Mouse (Mus musculus): ENCODE measurements around the gene Mgp. TPM values are rescaled to one million over a fixed set of nuclear protein-coding genes. Genes with fewer than 3 reads are reported as not detected.

Gene Mgp
- polyA plus RNA-seq, 1 experiment from 2014 or later: 5.0 TPM

DNA sequence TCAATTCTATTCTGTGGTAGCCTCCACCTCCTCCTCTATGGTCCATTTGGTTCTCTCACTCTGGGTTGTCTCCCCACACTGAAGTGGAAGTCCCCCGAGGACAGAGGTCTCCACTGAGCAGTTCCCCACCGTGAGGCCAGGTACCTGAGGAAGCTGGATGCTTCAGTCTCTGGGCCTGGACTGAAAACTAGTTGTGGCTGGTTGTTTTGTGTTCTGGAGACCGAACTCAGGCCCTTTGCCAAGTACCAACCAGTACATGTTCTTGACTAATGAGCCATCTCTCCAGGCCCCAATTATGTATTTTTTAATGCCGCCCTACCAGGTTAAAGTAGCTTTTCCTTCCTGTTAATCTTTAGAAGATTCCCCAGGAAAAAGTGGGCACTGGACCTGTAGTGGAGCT, 23.3 kb downstream of the Mgp start:
- no peak for DNase-seq (ENCODE audit: low spot score)
- H3K9me3 ChIP-seq (replicated peaks; ENCODE audit: control insufficient read depth, low read length): no peaks in the 10 kb centered on the region
- H3K4me1 ChIP-seq (ENCODE audit: control insufficient read depth, insufficient read depth, low read length): no peaks in the 10 kb centered on the region
- H3K4me2 ChIP-seq (ENCODE audit: low read length): no peak overlapping the region
- no peak overlapping the region for H3K4me3 ChIP-seq (ENCODE audit: low read depth, low read length)
- no peak overlapping the region for H3K9ac ChIP-seq (ENCODE audit: low read length)
- no peaks in the 10 kb centered on the region for H3K27me3 ChIP-seq (replicated peaks; ENCODE audit: control insufficient read depth, insufficient read depth, low read length)
- H3K27ac ChIP-seq (ENCODE audit: low read depth, low read length): no peak overlapping the region
- ATAC-seq: no peak
- WGBS: 69% methylated on average over 4 of the region's 4 CpGs
- H3K36me3 ChIP-seq (ENCODE audit: control insufficient read depth, insufficient read depth, low read length): no peaks in the 10 kb centered on the region

DNA sequence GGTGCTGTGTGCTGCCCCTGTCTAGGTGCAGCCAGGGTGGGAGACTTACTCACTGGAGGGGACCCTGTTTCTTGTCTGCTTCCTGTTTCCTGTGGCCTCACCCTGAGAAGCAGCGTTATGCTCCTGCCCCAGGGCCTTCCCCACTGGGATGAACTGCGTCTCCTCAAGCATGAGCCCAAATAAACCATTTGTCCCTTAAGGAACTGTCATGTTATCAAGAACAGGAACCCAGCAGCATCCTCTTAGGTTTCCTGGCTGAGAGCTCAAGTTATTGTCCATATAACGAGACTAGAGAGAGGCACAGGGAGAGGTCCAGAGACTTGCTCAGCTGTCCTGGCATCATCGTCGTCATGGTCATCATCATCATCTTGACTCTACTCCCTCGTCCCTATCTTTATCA, 25.4 kb downstream of the Mgp start:
- H3K4me1 ChIP-seq (ENCODE audit: control insufficient read depth, insufficient read depth, low read length): no peaks in the 10 kb centered on the region
- no peaks in the 10 kb centered on the region for H3K36me3 ChIP-seq (ENCODE audit: control insufficient read depth, insufficient read depth, low read length)
- WGBS: 86% methylated on average over 6 of the region's 6 CpGs
- ATAC-seq (no peak), DNase-seq (ENCODE audit: low spot score) (no peak)
- H3K27me3 ChIP-seq (replicated peaks; ENCODE audit: control insufficient read depth, insufficient read depth, low read length): no peaks in the 10 kb centered on the region
- no peak overlapping the region for H3K4me3 ChIP-seq (ENCODE audit: low read depth, low read length)
- no peak overlapping the region for H3K4me2 ChIP-seq (ENCODE audit: low read length)
- no peak overlapping the region for H3K9ac ChIP-seq (ENCODE audit: low read length)
- no peaks in the 10 kb centered on the region for H3K9me3 ChIP-seq (replicated peaks; ENCODE audit: control insufficient read depth, low read length)
- no peak overlapping the region for H3K27ac ChIP-seq (ENCODE audit: low read depth, low read length)

DNA sequence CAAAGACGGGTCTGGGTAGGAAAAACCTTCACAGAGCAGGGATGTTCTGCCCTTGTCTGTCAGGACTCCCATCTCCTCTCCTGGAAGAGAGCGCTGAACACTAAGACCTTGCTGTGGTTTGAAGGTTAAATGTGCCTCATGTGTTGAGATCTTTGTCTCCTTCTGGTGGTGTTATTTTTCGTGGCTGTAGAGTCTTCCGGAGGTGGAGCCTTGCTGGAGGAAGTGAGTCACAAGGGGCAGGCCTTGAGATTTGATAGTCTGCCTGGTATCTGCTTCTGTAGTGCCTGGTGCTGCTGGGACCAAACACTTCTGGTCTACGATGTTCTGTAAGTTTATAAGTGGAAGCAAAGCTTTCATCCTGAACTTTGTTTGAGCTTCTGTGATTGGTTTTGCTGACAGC, 26.7 kb downstream of the Mgp start:
- Histone ChIP-seq H3K4me1 (ENCODE audit: control insufficient read depth, insufficient read depth, low read length) (no peaks in the 10 kb centered on the region), H3K9me3 (replicated peaks; ENCODE audit: control insufficient read depth, low read length) (no peaks in the 10 kb centered on the region), H3K4me3 (ENCODE audit: low read depth, low read length) (no peak overlapping the region), H3K9ac (ENCODE audit: low read length) (no peak overlapping the region), H3K4me2 (ENCODE audit: low read length) (no peak overlapping the region), H3K27me3 (replicated peaks; ENCODE audit: control insufficient read depth, insufficient read depth, low read length) (no peaks in the 10 kb centered on the region), H3K36me3 (ENCODE audit: control insufficient read depth, insufficient read depth, low read length) (no peaks in the 10 kb centered on the region), H3K27ac (ENCODE audit: low read depth, low read length) (no peak overlapping the region)
- ATAC-seq (no peak), DNase-seq (ENCODE audit: low spot score) (no peak)
- 89% methylated on average over 5 of the region's 5 CpGs for WGBS

DNA sequence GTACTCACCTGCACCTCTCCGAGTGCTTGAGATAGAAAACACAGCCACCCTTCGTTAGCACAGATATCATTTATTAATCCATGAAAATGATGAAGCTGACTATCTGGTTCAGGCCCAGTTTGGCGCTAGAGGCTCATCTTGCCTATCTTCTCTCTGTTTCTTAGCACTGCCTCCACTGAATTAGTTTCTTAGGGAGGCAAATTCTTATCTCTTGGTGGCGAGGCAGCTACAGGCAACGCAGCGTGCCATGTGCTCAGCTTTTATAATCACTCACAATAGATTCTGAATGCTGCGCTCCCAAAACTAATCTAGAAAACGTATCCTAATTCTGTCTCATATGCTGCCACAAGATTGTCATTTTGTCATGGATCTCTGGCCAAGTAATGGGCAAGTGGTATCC, 27.2 kb downstream of the Mgp start:
- DNase-seq (ENCODE audit: low spot score) (no peak), ATAC-seq (no peak)
- no peak overlapping the region for H3K4me2 ChIP-seq (ENCODE audit: low read length)
- no peak overlapping the region for H3K4me3 ChIP-seq (ENCODE audit: low read depth, low read length)
- H3K9ac ChIP-seq (ENCODE audit: low read length): no peak overlapping the region
- 87% methylated on average over 8 of the region's 8 CpGs for WGBS
- no peaks in the 10 kb centered on the region for H3K36me3 ChIP-seq (ENCODE audit: control insufficient read depth, insufficient read depth, low read length)
- no peak overlapping the region for H3K27ac ChIP-seq (ENCODE audit: low read depth, low read length)
- H3K4me1 ChIP-seq (ENCODE audit: control insufficient read depth, insufficient read depth, low read length): no peaks in the 10 kb centered on the region
- H3K27me3 ChIP-seq (replicated peaks; ENCODE audit: control insufficient read depth, insufficient read depth, low read length): no peaks in the 10 kb centered on the region
- H3K9me3 ChIP-seq (replicated peaks; ENCODE audit: control insufficient read depth, low read length): no peaks in the 10 kb centered on the region

DNA sequence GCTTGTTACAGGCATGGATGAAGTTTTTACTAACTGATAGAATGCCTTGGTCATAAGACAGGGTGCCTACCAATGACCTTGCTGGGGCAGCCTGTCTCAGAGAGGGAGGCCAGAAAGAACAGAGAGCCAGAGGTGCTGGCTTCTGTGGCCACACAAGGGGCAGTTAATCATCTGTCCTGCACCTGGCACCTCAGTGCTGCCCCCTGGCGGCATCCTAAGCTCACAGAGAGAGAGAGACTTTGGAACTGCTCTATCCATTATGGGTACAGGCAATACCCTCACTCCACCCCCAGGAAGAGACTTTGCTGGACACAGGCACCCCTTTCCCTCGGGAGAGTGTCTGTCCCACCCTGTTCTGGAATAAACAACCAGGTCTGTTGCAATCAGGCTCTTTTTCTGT, 27.8 kb downstream of the Mgp start:
- ATAC-seq: no peak
- no peak for DNase-seq (ENCODE audit: low spot score)
- WGBS: 20% methylated on average over 2 of the region's 2 CpGs

DNA sequence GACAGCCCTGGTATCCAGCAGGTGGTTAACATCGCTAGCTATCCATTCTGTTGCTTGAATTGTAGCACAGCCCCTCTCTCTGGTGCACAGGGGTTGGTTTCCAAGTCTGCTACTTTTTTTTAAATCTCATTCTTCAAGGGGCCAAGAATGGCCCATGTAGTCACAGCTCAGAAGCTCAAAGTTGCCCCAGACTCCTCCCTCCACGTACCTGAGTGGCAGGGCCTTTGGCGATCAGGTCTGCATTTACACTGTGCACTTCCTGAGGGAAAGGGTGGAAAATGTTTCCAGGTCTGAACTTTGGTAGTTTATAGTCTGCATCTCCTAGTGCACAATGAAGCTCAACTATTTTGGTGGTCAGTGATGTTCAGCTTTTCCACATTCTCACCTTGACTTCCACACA, 28.4 kb downstream of the Mgp start:
- Histone ChIP-seq H3K4me1 (ENCODE audit: control insufficient read depth, insufficient read depth, low read length) (no peaks in the 10 kb centered on the region), H3K9me3 (replicated peaks; ENCODE audit: control insufficient read depth, low read length) (no peaks in the 10 kb centered on the region), H3K27ac (ENCODE audit: low read depth, low read length) (no peak overlapping the region), H3K4me3 (ENCODE audit: low read depth, low read length) (no peak overlapping the region), H3K27me3 (replicated peaks; ENCODE audit: control insufficient read depth, insufficient read depth, low read length) (no peaks in the 10 kb centered on the region), H3K36me3 (ENCODE audit: control insufficient read depth, insufficient read depth, low read length) (no peaks in the 10 kb centered on the region), H3K4me2 (ENCODE audit: low read length) (no peak overlapping the region), H3K9ac (ENCODE audit: low read length) (no peak overlapping the region)
- WGBS: 96% methylated on average over 3 of the region's 3 CpGs
- DNase-seq (ENCODE audit: low spot score): no peak
- no peak for ATAC-seq

More for the DNA sequence above, 27.8 kb downstream of the Mgp start:
- Histone ChIP-seq H3K36me3 (ENCODE audit: control insufficient read depth, insufficient read depth, low read length) (no peaks in the 10 kb centered on the region), H3K4me2 (ENCODE audit: low read length) (no peak overlapping the region), H3K9me3 (replicated peaks; ENCODE audit: control insufficient read depth, low read length) (no peaks in the 10 kb centered on the region), H3K4me3 (ENCODE audit: low read depth, low read length) (no peak overlapping the region), H3K4me1 (ENCODE audit: control insufficient read depth, insufficient read depth, low read length) (no peaks in the 10 kb centered on the region), H3K27ac (ENCODE audit: low read depth, low read length) (no peak overlapping the region), H3K27me3 (replicated peaks; ENCODE audit: control insufficient read depth, insufficient read depth, low read length) (no peaks in the 10 kb centered on the region), H3K9ac (ENCODE audit: low read length) (no peak overlapping the region)

DNA sequence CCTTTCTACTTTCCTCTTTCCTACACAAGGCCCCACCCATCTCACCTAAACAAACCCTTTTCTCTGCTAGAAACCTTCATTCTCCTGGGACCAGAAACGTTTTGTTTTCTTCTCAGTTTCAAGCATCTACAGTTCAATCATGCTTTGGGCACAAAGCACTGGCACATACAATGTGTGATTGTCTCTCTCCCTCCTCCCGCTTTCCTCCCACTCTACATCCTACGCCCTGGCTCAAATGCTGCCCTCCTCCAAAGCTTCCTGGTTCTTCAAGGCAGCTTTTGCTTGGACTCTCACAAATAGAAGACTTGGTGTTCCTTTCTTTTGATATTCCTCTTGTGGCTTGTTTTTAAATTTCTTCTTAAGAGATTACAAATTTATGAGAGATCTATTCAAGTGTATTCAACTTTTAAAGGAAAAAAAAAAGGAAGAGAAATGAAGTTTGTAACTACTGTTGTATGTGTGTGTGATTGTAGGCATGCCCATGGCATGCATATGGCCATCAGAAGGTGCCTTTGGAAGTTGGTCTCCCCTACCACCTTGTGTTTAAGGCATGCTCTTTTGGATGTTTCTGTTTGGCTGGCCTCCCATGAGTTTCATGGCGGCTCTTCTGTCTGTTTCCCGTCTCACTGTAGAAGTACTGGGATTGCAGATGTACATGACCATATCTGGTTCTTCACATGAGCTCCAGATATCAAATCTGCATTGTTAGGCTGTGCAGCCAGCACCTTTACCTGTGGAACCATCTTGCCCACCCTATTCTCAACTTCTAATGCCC, 29.7 kb downstream of the Mgp start:
- Histone ChIP-seq H3K4me1 (ENCODE audit: control insufficient read depth, insufficient read depth, low read length) (no peaks in the 10 kb centered on the region), H3K36me3 (ENCODE audit: control insufficient read depth, insufficient read depth, low read length) (no peaks in the 10 kb centered on the region), H3K27me3 (replicated peaks; ENCODE audit: control insufficient read depth, insufficient read depth, low read length) (no peaks in the 10 kb centered on the region), H3K9ac (ENCODE audit: low read length) (no peak overlapping the region), H3K27ac (ENCODE audit: low read depth, low read length) (no peak overlapping the region), H3K4me3 (ENCODE audit: low read depth, low read length) (no peak overlapping the region), H3K4me2 (ENCODE audit: low read length) (no peak overlapping the region), H3K9me3 (replicated peaks; ENCODE audit: control insufficient read depth, low read length) (no peaks in the 10 kb centered on the region)
- no peak for DNase-seq (ENCODE audit: low spot score)
- ATAC-seq: no peak
- WGBS: 68% methylated on average over 5 of the region's 5 CpGs

DNA sequence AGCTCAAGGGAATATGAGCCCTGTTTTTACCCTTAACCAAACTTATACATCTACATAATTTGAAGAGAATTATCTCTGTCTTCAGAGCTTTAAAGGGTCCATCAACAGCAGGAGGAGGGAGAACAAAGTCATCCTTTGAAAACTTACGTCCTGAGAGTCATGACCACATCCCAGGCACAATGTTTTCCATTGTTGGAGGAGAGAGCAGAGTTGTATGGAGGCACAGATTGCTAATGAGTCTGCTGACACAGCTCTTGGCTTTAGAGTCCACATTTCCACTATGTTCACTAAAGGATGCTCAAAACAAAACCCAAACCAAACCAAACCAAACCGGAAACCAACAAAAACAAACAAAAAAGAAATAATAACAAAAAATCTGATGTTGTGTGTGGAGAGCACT, 30.7 kb downstream of the Mgp start:
- H3K36me3 ChIP-seq (ENCODE audit: control insufficient read depth, insufficient read depth, low read length): no peaks in the 10 kb centered on the region
- 52% methylated on average over 2 of the region's 2 CpGs for WGBS
- H3K27me3 ChIP-seq (replicated peaks; ENCODE audit: control insufficient read depth, insufficient read depth, low read length): no peaks in the 10 kb centered on the region
- no peaks in the 10 kb centered on the region for H3K4me1 ChIP-seq (ENCODE audit: control insufficient read depth, insufficient read depth, low read length)
- H3K4me2 ChIP-seq (ENCODE audit: low read length): no peak overlapping the region
- H3K9ac ChIP-seq (ENCODE audit: low read length): no peak overlapping the region
- ATAC-seq: no peak
- no peak for DNase-seq (ENCODE audit: low spot score)
- H3K4me3 ChIP-seq (ENCODE audit: low read depth, low read length): no peak overlapping the region
- H3K27ac ChIP-seq (ENCODE audit: low read depth, low read length): no peak overlapping the region
- H3K9me3 ChIP-seq (replicated peaks; ENCODE audit: control insufficient read depth, low read length): no peaks in the 10 kb centered on the region

DNA sequence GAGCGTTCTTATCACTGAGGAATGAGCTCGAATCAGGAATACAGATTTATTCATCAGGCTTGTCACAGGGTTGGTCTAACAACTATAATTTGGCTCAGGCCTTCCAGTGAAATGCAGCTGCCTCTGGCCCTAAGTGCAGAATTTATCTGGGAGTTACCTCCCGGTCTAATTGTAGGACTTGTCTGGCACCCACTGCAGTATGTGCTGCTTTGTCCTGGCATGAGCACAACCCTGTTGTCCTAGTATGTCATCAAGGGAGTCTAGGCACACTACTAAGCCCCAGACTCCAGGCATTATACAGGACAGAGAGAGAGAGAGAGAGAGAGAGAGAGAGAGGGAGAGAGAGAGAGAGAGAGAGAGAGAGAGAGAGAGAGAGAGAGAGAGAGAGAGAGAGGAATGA, 38.3 kb downstream of the Mgp start:
- DNase-seq (ENCODE audit: low spot score): no peak
- no peak overlapping the region for H3K4me2 ChIP-seq (ENCODE audit: low read length)
- WGBS: 85% methylated on average over 3 of the region's 3 CpGs

More for the DNA sequence above, 38.3 kb downstream of the Mgp start:
- Histone ChIP-seq H3K27ac (ENCODE audit: low read depth, low read length) (no peak overlapping the region), H3K36me3 (ENCODE audit: control insufficient read depth, insufficient read depth, low read length) (no peaks in the 10 kb centered on the region), H3K9ac (ENCODE audit: low read length) (no peak overlapping the region), H3K4me1 (ENCODE audit: control insufficient read depth, insufficient read depth, low read length) (no peaks in the 10 kb centered on the region), H3K27me3 (replicated peaks; ENCODE audit: control insufficient read depth, insufficient read depth, low read length) (no peaks in the 10 kb centered on the region), H3K9me3 (replicated peaks; ENCODE audit: control insufficient read depth, low read length) (no peaks in the 10 kb centered on the region), H3K4me3 (ENCODE audit: low read depth, low read length) (no peak overlapping the region)
- no peak for ATAC-seq
